Mouse (Mus musculus): ENCODE data around the gene 1700001C19Rik. TPM values are rescaled to one million over a fixed set of nuclear protein-coding genes. Genes with fewer than 3 reads are reported as not detected.

Gene 1700001C19Rik
- polyA plus RNA-seq (2015; fragmentation: Nextera tagmentation; extraction: Ambion mirVana) = 0.51 and 0.64 TPM in 2 replicates

GRCm38 (mm10) chr17:47436907-47437547, at the start of gene 1700001C19Rik:
1700001C19Rik (minus strand) TSS chr17:47437376.
- Histone ChIP-seq H3K36me3 (no peaks in the 10 kb centered on the region), H3K4me2 (replicated peaks) (peak within 1 kb of the TSS; percentile 60), H3K9me3 (no peaks in the 10 kb centered on the region), H3K27me3 (peaks cover 43% of the 10 kb centered on the region), H3K4me3 (peak within 1 kb of the TSS; percentile 36), H3K9ac (replicated peaks) (no peak within 1 kb of the TSS; the same call in 1 of the 2 replicates), H3K4me1 (peaks cover 15% of the 10 kb centered on the region), H3K27ac (replicated peaks) (no peak within 1 kb of the TSS)
- ATAC-seq (replicated peaks) = no peak
- WGBS = 5% methylated on average over 25 of the region's 25 CpGs

- Histone ChIP-seq H3K4me2 (replicated peaks) (no peak overlapping the region), H3K4me3 (no peak overlapping the region), H3K9ac (replicated peaks) (no peak overlapping the region), H3K27me3 (no peaks in the 10 kb centered on the region), H3K4me1 (no peaks in the 10 kb centered on the region), H3K9me3 (no peaks in the 10 kb centered on the region), H3K27ac (replicated peaks) (no peak overlapping the region), H3K36me3 (peaks cover 21% of the 10 kb centered on the region; the same call in 1 of the 2 replicates)
- no peak for ATAC-seq (replicated peaks)
- 69% methylated on average over 3 of the region's 3 CpGs for WGBS
These were observed 48.6 kb upstream of the 1700001C19Rik start for GRCm38 (mm10) chr17:47485791-47486190.

DNA sequence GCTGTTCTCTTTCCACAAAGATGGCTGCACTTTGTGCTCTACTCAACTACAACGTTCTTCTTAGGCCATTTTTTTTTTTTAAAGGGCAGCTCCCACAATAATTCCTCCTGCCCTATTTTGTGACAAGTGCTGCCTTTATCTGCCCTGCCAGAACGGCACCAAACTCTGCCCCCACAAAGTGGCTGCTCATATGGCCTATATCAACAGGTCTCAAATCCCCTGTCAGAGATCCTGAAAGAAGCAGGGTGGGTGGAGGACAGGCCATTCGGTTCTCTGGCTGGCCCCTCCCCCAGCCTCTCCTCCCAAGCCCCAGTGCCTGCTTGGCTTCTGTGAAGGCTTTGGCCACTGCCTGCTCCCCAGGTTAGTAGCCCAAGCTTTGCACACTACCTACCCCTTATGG, 47.8 kb upstream of the 1700001C19Rik start:
- ATAC-seq (replicated peaks) = no peak
- WGBS = 4% methylated on average over 3 of the region's 3 CpGs
- no peak overlapping the region for H3K27ac ChIP-seq (replicated peaks)
- H3K9ac ChIP-seq (replicated peaks) = no peak overlapping the region
- no peak overlapping the region for H3K4me3 ChIP-seq
- H3K4me1 ChIP-seq = no peaks in the 10 kb centered on the region
- peaks cover 15% of the 10 kb centered on the region; the same call in 1 of the 2 replicates for H3K36me3 ChIP-seq
- no peak overlapping the region for H3K4me2 ChIP-seq (replicated peaks)
- no peaks in the 10 kb centered on the region for H3K27me3 ChIP-seq
- no peaks in the 10 kb centered on the region for H3K9me3 ChIP-seq

GRCm38 (mm10) chr17:47484241-47484921, 47.2 kb upstream of the 1700001C19Rik start:
- Histone ChIP-seq H3K4me2 (replicated peaks) (no peak overlapping the region), H3K9me3 (no peaks in the 10 kb centered on the region), H3K4me1 (no peaks in the 10 kb centered on the region), H3K27me3 (no peaks in the 10 kb centered on the region), H3K4me3 (no peak overlapping the region), H3K27ac (replicated peaks) (no peak overlapping the region), H3K9ac (replicated peaks) (no peak overlapping the region), H3K36me3 (peaks cover 10% of the 10 kb centered on the region; the same call in 1 of the 2 replicates)
- ATAC-seq (replicated peaks) = 0 out of 2 replicates have a peak, but pooled peaks have one; percentile 29
- WGBS = 11% methylated on average over 1 of the region's 1 CpGs

- Histone ChIP-seq H3K4me2 (replicated peaks) (no peak overlapping the region), H3K27me3 (no peaks in the 10 kb centered on the region), H3K27ac (replicated peaks) (no peak overlapping the region), H3K4me1 (no peaks in the 10 kb centered on the region), H3K4me3 (no peak overlapping the region), H3K9me3 (no peaks in the 10 kb centered on the region), H3K9ac (replicated peaks) (no peak overlapping the region), H3K36me3 (no peaks in the 10 kb centered on the region)
- WGBS = 35% methylated on average over 2 of the region's 2 CpGs
- ATAC-seq (replicated peaks) = no peak
These were observed 45.2 kb upstream of the 1700001C19Rik start for GRCm38 (mm10) chr17:47482401-47482800.

- H3K4me1 ChIP-seq = no peaks in the 10 kb centered on the region
These were observed 42.7 kb upstream of the 1700001C19Rik start for GRCm38 (mm10) chr17:47479887-47480286.

GRCm38 (mm10) chr17:47475714-47476113, 38.5 kb upstream of the 1700001C19Rik start:
- H3K36me3 ChIP-seq = no peaks in the 10 kb centered on the region
- no peak overlapping the region for H3K27ac ChIP-seq (replicated peaks)
- no peaks in the 10 kb centered on the region for H3K9me3 ChIP-seq
- no peaks in the 10 kb centered on the region for H3K4me1 ChIP-seq
- no peak overlapping the region for H3K9ac ChIP-seq (replicated peaks)
- no peaks in the 10 kb centered on the region for H3K27me3 ChIP-seq
- H3K4me3 ChIP-seq = no peak overlapping the region
- H3K4me2 ChIP-seq (replicated peaks) = no peak overlapping the region
- no peak for ATAC-seq (replicated peaks)
- 62% methylated on average over 3 of the region's 3 CpGs for WGBS

More at GRCm38 (mm10) chr17:47479887-47480286, 42.7 kb upstream of the 1700001C19Rik start:
- ATAC-seq (replicated peaks) = no peak
- 69% methylated on average over 3 of the region's 3 CpGs for WGBS
- Histone ChIP-seq H3K9ac (replicated peaks) (no peak overlapping the region), H3K27me3 (no peaks in the 10 kb centered on the region), H3K4me2 (replicated peaks) (no peak overlapping the region), H3K27ac (replicated peaks) (no peak overlapping the region), H3K4me3 (no peak overlapping the region), H3K9me3 (no peaks in the 10 kb centered on the region), H3K36me3 (no peaks in the 10 kb centered on the region)

DNA sequence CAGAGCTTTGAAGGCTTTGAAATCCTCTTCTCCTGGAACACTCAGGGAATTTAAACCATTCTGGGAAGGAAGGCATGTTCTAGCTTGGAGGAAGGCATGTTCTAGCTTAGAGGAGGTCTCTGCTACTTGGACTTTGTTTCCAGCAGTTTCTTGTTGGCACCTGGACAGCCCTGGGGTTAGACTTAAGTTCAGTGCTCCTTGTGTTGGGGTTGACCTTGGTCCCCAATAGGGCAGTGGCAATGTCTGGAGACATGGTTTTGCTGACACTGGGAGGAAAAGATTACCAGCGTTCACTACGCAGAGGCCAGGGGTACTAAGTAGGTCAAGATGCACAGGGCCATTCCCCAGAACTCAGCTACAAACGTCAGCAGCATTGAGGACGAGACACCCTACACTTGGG, 38.0 kb upstream of the 1700001C19Rik start:
- Histone ChIP-seq H3K4me1 (peaks cover under 1% of the 10 kb centered on the region; the same call in 1 of the 2 replicates), H3K36me3 (no peaks in the 10 kb centered on the region), H3K4me2 (replicated peaks) (no peak overlapping the region), H3K27ac (replicated peaks) (no peak overlapping the region), H3K4me3 (no peak overlapping the region), H3K9ac (replicated peaks) (no peak overlapping the region), H3K27me3 (no peaks in the 10 kb centered on the region), H3K9me3 (no peaks in the 10 kb centered on the region)
- 85% methylated on average over 4 of the region's 4 CpGs for WGBS
- ATAC-seq (replicated peaks) = no peak

DNA sequence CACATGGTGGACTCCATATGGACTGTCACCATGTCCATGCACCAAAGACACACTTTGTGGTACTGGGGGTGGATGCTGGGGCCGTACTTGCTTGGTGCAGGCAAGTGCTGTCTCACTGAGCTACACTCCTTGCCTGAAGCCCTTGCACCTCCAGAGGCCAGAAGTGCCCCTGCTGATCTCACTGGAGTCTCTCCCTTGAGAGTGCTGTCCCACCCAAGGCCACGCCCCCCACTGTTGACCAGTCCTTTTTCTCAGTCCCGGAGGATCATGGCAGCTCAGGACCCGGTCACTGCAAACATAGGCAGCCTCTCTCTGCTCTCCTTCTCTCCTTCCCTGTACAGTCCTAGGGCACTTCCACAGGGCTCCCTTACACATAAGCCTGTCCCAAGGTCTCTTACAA, 37.1 kb upstream of the 1700001C19Rik start:
- Histone ChIP-seq H3K36me3 (no peaks in the 10 kb centered on the region), H3K27me3 (no peaks in the 10 kb centered on the region), H3K4me2 (replicated peaks) (no peak overlapping the region), H3K27ac (replicated peaks) (no peak overlapping the region), H3K4me3 (no peak overlapping the region), H3K4me1 (peaks cover 3% of the 10 kb centered on the region; the same call in 1 of the 2 replicates), H3K9me3 (no peaks in the 10 kb centered on the region), H3K9ac (replicated peaks) (no peak overlapping the region)
- no peak for ATAC-seq (replicated peaks)
- WGBS = 79% methylated on average over 4 of the region's 4 CpGs

DNA sequence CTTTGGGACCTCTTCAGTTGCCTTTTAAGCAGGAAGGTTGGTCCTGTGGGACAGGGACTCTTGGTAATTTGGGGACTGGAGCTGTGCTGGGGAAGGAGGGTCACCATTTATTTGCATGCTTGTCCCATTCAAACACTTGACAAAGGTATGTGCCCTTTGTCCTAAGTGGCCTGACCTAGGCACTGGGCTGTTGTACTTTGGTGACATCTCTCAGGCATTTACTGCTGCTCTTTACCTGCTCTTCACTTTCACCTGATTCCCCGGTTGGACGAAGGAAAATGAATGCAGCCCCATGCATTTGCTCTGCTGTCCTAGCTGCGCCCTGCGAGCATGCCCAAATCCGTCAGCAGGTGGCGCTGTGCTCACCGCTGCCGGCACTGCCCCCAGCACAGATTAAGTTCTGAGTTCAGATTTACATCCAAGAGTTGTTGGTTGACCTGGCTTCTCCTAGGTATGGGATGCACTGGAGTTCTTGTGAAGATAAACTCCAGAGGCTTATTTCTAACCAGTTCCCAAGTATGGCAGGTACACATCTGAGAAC, 36.3 kb upstream of the 1700001C19Rik start:
- H3K9me3 ChIP-seq = no peaks in the 10 kb centered on the region
- WGBS = 18% methylated on average over 8 of the region's 8 CpGs
- no peaks in the 10 kb centered on the region for H3K36me3 ChIP-seq
- H3K27ac ChIP-seq (replicated peaks) = no peak overlapping the region
- no peak for ATAC-seq (replicated peaks)
- H3K4me2 ChIP-seq (replicated peaks) = no peak overlapping the region
- H3K4me1 ChIP-seq = peaks cover 3% of the 10 kb centered on the region; the same call in 1 of the 2 replicates
- no peak overlapping the region for H3K9ac ChIP-seq (replicated peaks)
- H3K27me3 ChIP-seq = no peaks in the 10 kb centered on the region
- H3K4me3 ChIP-seq = no peak overlapping the region

DNA sequence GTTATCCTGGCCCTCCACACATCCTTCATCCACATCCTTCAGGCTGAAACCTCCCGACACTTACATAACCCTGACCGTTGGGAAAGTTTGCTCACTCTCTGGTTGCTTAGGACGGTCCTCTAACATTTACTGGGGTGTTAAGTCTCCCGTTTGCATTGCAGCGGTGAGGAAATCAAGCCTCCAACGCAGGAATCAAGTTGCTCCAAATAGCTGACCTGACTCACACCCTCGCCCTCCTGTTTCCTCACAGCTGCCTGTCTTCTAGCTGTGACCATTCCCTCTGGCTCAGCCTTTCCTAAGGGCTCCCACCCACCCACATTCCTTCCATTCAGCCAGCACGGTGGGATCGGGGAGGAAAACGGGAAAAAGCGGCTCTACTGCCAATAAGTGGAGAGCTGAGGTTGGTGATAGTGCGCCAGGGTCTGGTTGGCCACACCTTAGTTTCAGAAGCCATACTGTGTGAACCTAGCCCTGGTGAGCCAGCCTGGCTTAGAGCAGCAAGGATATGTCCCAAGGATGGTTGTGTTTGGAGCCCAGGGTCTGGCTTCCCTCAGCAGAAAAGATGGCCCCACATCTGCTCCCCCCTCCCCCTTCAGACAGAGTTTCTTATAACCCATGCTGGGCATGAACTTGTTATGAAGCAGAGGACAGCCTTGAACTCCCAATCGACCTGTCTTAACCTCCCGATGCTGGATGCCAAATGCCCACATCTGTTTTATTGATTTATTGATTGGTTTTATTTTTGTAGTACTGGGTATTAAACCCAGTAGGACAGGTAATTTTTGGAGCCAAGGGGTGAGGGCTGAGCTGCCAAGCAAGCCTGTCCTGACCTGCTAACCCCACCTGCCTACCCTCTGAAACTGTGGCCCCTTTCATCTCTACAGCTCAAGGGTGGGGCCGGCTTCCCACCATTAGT, 35.5 kb upstream of the 1700001C19Rik start:
- Histone ChIP-seq H3K9ac (replicated peaks) (no peak overlapping the region), H3K9me3 (no peaks in the 10 kb centered on the region), H3K36me3 (no peaks in the 10 kb centered on the region), H3K27ac (replicated peaks) (no peak overlapping the region), H3K4me1 (peaks cover 3% of the 10 kb centered on the region; the same call in 1 of the 2 replicates), H3K4me3 (no peak overlapping the region), H3K27me3 (peaks cover 5% of the 10 kb centered on the region; the same call in 1 of the 2 replicates), H3K4me2 (replicated peaks) (no peak overlapping the region)
- ATAC-seq (replicated peaks) = no peak
- WGBS = 64% methylated on average over 15 of the region's 15 CpGs
